Mouse (Mus musculus): ENCODE measurements around the gene Ifnar2.

Ifnar2 gene

GRCm38 (mm10) chr16:91394826-91395410, 22.3 kb downstream of the Ifnar2 start:
- no peak for DNase-seq (ENCODE audit: low spot score)

- DNase-seq (ENCODE audit: low spot score) = no peak
Observed at GRCm38 (mm10) chr16:91395633-91396392, 23.2 kb downstream of the Ifnar2 start.

GRCm38 (mm10) chr16:91396844-91397537, 24.4 kb downstream of the Ifnar2 start:
- no peak for DNase-seq (ENCODE audit: low spot score)

- no peak for DNase-seq (ENCODE audit: low spot score)
Observed at GRCm38 (mm10) chr16:91398030-91398429, 25.4 kb downstream of the Ifnar2 start.

- no peak for DNase-seq (ENCODE audit: low spot score)
Observed at GRCm38 (mm10) chr16:91398944-91399343, 26.4 kb downstream of the Ifnar2 start.

GRCm38 (mm10) chr16:91401569-91402165, 29.1 kb downstream of the Ifnar2 start:
- no peak for DNase-seq (ENCODE audit: low spot score)

- DNase-seq (ENCODE audit: low spot score) = no peak
Observed at GRCm38 (mm10) chr16:91403784-91404183, 31.2 kb downstream of the Ifnar2 start.

- DNase-seq (ENCODE audit: low spot score) = no peak
Observed at GRCm38 (mm10) chr16:91404187-91404586, 31.6 kb downstream of the Ifnar2 start.

GRCm38 (mm10) chr16:91404828-91405577, 32.4 kb downstream of the Ifnar2 start:
- no peak for DNase-seq (ENCODE audit: low spot score)

- DNase-seq (ENCODE audit: low spot score) = peak; percentile 85
Observed at GRCm38 (mm10) chr16:91405640-91406584, 33.3 kb downstream of the Ifnar2 start, which contains the start of gene Il10rb. TSS of gene Il10rb (plus strand) at chr16:91406164.

GRCm38 (mm10) chr16:91406585-91407220, 34.1 kb downstream of the Ifnar2 start:
- DNase-seq (ENCODE audit: low spot score) = peak; percentile 67

- no peak for DNase-seq (ENCODE audit: low spot score)
Observed at GRCm38 (mm10) chr16:91413102-91413844, 40.7 kb downstream of the Ifnar2 start.

GRCm38 (mm10) chr16:91415391-91416189, 43.0 kb downstream of the Ifnar2 start:
- no peak for DNase-seq (ENCODE audit: low spot score)

- DNase-seq (ENCODE audit: low spot score) = no peak
Observed at GRCm38 (mm10) chr16:91416357-91416756, 43.8 kb downstream of the Ifnar2 start.

GRCm38 (mm10) chr16:91416938-91417337, 44.4 kb downstream of the Ifnar2 start:
- no peak for DNase-seq (ENCODE audit: low spot score)

GRCm38 (mm10) chr16:91418531-91418930, 45.9 kb downstream of the Ifnar2 start:
- DNase-seq (ENCODE audit: low spot score) = no peak

GRCm38 (mm10) chr16:91425816-91426215, 53.2 kb downstream of the Ifnar2 start:
- DNase-seq (ENCODE audit: low spot score) = no peak

- DNase-seq (ENCODE audit: low spot score) = no peak
Observed at GRCm38 (mm10) chr16:91426586-91426985, 54.0 kb downstream of the Ifnar2 start.

GRCm38 (mm10) chr16:91427461-91427860, 54.9 kb downstream of the Ifnar2 start:
- no peak for DNase-seq (ENCODE audit: low spot score)
